Mouse (Mus musculus): ENCODE results near the gene Cog5. TPM values are rescaled to one million over a fixed set of nuclear protein-coding genes. Genes with fewer than 3 reads are reported as not detected.
"Not testable (repeated sequence)": the region's sequence is repeated elsewhere in the genome, so short reads cannot be mapped to it uniquely, and the experiment has no call there.

Cog5 gene
- total RNA-seq (2021): 10 to 100 TPM; 56.9 to 60.5 TPM

DNA sequence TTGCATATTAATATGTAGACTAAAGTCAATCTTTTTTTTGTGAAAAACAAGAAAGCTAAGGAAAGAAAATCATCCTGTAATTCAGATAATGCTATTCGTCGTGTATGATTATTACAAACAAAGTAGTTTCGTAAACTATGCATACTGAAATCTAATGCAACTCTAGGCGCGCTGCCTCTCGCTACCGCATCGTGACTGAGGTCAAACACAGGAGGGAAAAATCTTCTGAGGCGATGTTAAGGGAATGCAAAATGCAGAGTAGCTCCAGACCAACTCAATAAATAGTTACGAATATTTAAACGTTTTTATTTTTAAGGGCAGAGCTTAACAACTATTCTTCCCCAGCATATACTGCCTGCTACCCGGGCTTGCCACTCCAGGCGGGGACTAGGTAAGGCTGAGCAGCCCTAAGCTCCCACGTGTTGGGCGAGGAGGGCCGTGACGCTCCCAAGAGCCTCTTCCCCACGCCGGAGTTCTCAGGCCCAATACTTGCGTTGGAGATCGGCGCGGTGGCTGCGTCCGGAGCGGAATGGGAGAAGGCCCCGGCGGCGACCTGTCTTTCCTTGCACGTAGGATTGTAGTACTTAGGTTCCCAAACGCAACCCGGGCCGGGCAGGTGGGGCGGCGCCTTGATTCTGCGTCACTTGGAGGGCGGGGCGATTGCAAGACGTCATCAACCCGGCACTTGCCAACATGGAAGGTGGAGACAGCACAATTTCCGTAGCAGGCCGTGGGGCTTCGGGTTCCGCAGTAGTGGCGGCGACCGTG, at the start of gene Cog5, which contains the start of gene Dus4l:
Gene Cog5 (plus strand): TSS at position 673 of the 768 bp plus-strand sequence.
Gene Dus4l (minus strand): TSS at position 630 of the 768 bp plus-strand sequence.
- peak; percentile 98 for DNase-seq

DNA sequence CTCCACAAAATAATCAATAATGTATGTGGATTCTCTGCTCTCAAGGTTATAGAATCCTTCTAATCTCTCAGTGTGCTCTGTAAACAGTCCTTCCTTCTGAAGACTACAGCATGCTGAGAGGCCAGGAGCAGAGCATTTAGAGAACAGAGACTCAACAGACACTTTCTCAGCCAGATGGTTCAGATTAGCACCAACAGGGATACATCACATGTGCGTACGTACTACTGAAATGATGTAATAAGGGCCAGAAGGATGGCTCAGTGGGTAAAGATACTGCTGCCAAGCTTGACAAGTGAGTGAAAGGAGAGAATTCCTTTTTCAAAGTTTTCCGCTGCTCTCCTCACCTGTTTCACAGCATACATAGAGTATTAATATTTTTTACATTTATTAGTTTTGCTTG, 49.8 kb upstream of the Cog5 start:
- DNase-seq: no peak

DNA sequence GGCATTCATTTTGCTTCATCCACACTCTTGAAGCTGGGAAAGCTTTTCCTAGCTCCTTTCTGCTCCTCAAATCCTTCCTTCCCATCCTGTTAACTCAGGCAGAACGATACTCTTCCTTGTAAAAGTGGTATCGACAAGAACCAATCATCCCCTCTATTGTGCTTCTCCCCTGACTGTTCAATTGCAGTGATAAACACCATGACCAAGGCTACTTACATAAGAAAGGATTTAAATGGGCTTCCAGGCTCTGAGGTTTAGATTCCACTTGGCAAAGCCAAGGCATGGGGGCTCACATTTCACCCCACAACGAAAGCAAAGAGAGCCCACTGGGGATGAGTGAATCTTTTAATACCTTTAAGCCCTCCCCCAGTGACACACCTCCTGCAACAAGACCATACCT, 46.5 kb upstream of the Cog5 start:
- no peak for DNase-seq

DNA sequence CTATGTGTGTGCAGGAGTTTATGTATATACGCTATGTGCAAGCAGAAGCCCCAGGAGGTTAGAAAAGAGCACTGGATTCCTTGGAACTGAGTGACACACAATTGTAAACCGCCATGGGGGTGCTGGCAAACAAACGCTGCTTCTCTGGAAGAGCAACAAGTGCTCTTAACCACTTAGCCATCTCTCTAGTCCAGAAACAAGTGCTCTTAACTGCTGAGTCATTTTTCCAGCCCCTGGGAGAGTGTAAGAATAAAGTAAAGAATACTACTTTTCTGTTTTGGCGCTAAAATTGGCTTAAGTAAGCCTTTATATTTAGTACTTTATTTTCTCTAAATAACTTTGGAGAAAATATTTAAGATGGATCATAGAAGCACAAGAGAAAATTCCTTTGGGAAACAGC, 41.3 kb upstream of the Cog5 start:
- no peak for DNase-seq

DNA sequence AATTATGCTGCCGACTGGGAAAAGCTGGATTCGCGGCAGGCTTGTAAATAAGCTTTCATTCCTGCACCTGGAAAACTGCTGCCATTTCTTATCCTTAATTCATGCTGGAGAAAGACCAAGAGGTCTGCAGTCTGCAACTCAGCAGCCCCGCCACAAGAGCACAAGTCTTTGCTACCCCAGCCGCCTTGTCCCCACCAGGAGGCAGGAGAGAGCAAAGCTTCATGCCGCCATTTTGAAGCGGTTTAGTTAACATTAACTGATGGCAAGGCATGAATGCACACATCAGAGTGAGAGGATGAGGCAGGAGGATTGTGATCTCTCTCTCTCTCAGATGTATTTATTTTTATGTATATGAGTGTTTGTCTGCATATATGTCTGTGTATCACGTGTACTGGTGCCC, 34.6 kb upstream of the Cog5 start:
- no peak for DNase-seq

DNA sequence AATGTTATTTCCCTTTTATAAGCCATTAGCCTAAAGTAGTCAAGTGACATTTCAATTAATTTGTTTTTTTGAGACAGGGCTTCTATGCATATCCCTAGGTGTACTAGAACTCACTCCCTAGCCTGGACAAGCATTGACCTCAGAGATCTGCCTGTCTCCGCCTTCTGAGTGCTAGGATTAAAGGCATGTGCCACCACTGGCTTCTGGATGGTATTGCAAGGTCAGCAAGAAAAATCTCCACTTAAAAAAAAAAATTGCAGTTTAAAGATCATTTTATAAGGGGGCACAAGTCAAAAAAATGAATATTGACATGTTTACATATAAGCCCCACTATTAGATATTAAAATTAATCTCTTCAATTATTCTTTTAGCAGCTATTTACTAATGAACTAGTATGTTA, 29.7 kb upstream of the Cog5 start:
- DNase-seq: no peak

DNA sequence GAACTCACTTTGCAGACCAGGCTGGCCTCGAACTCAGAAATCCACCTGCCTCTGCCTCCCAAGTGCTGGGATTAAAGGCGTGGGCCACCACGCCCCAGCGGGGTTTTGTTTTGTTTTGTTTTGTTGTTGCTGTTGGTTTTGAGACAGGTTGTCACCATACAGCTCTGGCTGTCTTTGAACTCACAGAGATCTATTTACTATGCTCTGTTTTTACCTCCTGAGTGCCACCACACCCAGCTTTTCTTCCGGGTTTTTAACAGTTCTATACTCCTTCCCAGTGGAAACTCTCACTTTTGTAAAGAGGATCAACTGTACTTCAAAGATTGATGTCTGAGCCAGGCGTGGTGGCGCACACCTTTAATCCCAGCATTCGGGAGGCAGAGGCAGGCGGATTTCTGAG, 26.3 kb upstream of the Cog5 start:
- not testable (repeated sequence) for DNase-seq

DNA sequence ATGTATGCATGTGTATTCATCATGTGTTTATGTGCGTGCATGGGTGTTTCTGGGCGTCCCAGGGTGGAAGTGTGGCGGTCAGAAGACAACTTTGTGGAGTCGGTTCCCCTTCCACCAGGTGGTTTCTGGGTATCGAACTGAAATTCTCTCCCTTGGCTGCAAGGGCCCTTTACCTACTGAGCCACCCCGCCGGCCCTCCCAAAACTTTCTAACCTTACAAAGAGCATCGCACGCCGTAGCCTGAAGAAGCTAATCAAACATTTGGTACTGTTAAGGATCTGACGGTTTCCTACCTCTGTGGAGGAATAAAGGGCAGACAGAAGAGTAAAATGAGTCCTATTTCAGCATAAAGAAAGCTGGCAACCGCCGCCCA, 20.7 kb upstream of the Cog5 start:
- peak; percentile 31 for DNase-seq

DNA sequence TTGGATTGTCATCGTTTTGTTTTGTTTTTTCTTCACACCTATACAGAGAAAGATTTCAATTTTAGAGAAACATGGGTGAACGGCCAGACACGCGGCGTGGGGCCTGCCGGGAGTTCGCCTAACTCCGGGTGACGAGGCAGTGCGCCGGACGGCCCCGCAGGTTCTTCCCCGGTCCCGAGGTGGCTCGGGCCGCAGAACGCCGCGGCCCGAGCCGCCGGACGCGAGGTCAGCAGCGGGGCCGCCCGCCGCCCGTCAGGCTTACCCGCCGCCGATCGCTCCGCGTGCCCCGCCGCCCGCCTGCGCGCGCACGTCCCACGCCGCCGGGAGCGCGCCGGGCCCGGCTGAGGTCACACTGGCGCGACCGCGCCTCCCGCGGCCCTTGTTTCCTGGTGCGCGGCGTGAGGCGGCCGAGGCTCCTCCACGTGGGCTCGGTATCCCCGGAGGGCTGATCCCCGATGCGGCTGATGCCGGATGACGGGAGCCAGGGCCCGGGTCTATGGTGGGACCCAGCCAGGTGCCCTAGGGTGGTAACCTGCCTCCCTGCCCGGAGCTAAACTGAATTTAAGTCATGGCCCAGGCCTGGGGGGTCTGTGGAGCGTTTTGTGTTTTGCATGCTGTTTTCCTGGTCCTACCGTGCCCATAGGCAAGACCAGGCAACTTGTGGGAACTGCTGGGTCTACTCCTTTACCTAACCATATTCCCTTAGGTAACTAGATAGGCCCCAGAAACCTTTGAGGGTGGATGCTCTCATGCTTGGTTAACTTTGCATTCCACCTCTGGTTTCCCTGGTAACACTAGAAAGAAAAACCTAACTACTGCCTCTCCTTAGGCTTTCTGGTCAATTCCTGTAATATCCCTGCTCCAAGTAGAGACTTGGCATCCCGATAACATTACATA, 20.1 kb upstream of the Cog5 start, which contains the start of gene Bcap29:
Gene Bcap29 (minus strand): TSS at position 316 of the 897 bp plus-strand sequence.
- peak; percentile 85 for DNase-seq

DNA sequence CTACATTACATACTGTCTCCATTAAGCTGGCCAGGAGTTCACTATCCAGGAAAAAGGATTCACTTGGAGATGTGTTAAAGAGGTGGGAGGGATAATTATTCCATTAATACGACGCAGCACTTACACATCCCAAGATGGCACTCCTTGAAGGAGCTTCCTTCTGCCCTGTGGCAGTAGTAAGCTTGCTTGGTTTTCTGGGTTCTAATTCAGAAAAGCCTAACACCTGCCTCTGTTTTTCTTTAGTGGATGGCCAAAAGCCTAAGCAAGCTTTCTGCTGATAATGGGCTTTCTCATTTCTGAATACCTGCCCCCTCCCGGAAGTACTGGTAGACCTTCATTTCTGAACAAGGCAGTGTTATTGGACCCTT, 19.4 kb upstream of the Cog5 start:
- no peak for DNase-seq

DNA sequence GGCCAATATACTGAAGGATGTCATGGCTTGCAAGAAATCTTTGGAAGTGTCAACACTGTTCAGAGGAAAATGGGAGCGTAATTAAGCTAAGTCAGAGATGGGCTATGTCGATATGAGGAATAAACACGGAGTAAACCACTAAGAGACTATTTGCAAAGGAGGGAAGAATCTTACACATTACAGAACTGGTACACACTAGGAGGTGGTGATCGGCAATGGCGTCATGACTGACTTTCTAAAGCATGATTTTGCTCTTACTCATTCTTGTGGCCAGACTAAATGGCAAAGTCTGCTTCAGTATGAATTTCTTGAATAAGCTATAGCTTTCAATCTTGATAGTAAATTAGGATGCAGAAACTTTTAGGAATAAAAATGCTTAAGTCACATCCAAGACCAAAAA, 1.1 kb upstream of the Cog5 start:
- no peak for DNase-seq

DNA sequence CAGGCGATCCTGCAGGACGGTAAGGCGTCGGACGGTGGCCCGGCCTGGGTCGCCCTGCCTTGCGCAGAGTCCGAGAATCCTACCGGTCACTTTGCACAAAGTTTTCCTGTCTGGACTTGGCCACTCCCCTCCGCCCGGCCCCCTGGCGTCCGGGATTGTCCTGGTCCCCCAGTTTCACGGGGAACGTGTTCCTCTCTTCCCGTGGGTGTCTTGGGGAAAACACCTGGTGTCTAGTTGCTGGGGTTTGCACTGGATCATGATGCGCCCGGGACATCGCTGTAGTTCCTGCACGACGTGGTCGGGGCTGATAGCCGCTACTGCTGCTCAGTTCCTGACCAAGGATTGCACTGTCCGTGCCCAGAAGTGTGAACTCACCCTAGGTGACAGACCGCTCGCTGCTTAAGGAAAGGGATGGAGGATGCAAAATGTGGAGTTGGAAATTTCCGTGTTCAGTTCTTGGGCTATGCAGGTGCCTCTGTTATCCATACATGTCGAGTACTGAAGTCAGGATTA, 352 bp downstream of the Cog5 start:
- no peak for DNase-seq

DNA sequence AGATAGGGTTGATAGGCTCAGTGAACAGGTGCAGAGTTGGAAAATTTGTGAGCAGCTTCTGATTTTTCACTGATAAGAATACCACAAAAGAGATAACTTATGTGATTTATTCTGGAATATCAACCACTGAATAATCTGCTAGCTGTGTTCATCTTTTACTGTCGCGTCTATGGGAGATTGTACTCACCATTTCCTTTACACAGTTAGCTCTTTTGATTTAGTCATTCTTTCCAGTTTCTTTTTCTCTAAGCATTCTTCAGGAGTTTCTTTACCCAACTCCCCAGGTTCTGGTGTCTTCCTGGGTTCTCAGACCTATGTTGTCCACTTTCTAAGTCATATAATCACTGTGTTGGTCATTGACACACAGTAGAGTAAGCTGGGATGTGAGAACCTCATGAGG, 2.2 kb downstream of the Cog5 start:
- no peak for DNase-seq

DNA sequence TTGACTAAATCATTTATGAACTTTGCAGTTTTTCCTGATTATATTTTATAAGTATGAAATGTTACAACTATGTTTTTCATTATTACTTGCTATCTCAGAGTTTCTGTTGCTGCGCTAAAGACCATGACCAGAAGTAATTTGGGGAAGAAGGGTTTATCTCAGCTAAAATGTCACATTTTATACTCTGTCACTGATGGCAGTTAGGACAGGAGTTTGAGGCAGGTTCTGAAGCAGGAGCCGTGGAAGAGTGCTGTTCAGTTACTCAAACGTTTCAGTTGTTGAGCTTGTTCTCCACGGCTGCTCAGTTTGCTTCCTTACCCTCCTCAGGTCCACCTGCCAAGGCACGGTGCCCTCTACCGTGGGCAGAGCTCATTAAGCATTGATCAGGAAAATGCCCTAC, 11.3 kb downstream of the Cog5 start:
- no peak for DNase-seq

DNA sequence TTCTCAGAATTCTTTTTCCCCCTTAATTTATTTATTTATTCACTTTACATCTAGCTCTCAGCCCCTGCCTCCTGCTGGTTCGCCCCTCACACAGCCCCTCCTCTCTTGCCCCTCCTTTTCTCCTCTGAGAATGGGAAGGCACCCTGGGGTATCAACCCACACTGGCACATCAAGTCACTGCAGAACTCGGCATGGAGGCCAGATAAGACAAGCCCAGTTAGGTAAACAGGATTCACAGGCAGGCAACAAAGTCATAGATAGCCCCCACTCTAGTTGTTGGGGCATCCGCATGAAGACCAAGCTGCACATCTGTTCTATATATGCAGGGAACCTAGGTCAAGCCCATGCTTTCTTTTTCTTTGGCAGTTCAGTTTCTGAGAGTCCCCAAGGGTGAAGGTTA, 12.5 kb downstream of the Cog5 start:
- DNase-seq: no peak

DNA sequence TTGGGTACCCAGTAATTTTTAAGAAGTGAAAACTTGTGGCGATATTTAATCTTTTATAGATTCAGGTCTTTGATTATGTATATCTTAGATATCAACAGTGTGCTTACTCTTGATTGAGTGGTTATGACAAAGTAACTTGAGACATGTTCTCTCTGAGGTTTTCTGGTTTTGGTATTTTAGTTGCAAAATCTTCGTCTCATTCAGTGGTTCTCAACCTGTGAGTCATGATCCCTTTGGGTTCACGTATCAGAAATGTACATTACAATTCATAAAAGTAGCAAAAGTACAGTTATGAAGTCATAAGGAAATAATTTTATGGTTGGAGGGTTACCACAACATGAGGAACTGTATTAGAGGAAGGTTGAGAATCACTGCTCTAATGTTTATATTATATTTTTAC, 32.0 kb downstream of the Cog5 start:
- no peak for DNase-seq

DNA sequence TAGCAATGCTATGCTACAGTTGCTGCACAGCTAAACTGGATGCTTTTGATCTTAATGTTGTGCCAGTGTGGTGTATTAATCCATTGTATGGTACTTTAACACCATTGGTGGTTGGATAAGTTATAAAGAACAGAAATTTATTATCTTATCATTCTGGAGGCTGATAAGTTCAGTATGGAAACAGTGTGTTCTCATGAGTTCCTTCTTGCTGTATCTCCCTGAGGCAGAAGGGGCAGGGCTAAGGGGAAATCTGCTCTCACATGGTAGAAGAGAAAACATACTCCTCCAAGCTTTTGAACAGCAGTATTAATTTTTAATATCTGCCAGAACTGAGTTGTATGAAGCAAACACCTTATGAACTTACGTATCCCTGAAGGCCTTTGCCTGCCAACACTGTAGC, 38.6 kb downstream of the Cog5 start:
- DNase-seq: no peak

DNA sequence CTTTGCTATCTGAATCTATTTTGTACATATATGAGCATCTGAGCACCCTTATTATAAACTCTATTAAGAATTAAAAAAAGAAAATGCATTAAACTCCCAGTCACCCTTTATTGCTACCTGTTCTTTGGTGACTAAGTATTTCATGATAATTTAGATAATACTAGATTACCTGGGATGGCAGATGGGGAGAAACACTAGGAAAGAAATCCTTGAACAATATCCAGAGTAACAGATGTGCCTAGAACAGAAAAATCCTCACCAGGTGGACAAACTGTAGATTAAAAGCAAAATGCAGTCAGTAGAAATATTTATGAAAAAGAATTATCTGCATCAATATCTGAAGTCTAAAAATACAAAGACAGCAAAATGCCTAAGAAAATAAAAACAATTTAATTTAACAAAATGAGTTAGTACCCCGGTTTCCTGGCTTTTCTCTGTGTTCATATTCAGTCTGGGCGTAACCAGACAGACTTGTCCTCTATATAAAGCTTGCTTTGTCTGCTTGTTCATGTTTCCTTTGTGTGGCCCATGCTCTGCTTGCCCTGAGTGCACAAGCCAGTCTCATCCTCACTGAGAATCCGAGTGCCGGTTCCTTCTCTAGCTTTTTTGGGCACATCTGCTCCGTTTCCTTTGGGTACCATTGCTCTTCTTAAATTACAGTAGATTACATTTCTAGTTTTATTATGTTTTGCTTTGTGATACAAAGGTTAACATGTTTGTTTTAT, 46.1 kb downstream of the Cog5 start:
- DNase-seq: no peak

DNA sequence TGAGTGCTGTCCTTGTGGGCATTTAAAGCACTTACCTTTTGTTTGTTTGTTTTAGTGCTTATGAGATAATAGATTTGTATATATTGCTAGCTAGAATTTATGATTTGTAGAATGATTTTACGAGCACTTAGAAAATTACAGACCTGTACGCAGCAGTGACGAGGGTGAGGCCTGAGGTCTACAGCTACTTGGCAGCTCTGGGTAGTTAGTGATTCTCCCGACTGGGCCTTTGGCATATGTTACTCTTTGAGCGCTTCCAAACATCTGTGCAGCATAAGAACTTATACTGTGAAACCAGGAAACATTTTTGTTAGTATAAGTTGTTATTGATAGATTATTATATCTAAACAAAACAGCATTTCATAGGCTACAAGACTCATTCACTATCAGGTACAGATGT, 46.7 kb downstream of the Cog5 start:
- no peak for DNase-seq

DNA sequence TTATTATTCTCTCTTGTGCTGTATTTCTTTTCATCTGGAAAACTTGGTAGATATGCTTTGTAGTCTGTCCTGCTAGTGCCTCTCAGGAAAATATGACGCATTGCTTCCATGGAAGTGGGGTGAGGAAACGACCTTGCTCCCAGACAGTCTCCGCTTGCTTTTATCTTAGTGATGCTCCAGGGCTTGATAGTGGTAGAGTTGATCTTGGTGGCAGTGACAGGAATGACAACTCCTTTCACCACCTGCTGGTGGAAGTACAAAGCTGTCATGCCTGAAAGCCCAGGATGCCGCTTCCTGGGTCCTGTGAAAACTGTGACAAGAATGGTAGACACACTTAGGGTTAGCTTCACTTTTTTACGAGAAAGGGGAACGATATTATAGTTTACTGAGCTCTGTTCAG, 49.2 kb downstream of the Cog5 start:
- DNase-seq: peak; percentile 65

DNA sequence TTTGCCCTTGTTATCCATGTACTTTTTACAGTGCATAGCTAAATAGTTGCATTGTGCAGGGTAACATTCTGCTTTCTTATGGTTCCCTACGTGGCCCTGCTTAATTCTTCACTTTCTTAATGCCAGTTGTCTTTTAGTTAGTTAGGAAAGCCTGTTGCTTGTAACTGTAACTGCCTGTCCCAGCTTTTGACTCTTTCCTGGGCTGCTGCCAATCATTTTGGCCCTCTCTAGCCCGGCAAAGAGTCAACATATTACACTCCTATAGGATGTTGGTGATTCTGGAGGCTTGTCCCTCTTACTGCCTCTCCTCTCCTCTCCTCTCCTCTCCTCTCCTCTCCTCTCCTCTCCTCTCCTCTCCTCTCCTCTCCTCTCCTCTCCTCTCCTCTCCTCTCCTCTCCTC, 51.5 kb downstream of the Cog5 start:
- DNase-seq: peak; percentile 61

DNA sequence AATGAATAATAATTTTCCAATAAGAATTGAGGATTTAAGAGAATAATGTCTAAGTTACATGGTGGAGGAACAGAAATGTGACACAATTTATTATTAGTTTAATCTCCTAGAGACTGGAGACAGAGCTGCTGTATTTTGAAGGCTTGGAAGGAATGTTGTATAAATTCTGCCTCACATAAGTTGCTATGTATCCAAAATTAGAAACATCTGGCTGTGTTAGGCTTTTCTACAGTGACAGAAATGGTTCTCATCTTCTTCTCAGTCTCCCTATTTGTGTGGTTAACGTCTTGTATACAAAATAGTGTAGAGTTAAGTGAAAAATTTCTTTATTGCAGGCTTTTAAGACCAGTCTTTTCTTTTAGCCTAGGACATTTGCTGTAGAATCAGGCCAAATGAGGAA, 52.9 kb downstream of the Cog5 start:
- DNase-seq: no peak

DNA sequence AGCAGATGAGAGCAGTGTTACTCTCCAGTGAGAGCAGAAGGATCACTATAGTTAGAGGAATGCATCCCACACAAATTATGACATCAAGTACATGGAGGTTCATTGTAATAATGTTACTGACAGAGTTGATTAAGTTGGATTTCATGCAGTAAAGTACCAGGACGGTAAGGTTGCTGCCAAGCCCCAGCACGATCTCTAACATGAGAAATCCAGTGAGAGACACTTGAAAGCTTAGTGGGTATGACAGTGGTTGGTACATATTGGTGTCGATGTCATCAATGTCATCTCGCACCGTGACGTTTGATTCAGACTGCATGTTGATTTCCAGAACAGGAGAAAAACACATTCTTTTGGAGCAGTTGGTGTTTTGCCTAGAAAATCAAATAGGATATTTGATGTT, 55.0 kb downstream of the Cog5 start:
- DNase-seq: no peak
